Mouse (Mus musculus): ENCODE measurements at regions not wholly inside any gene's neighbourhood (a gene's known extent, or its start where the extent isn't known, plus 50 kb on each side); places are given as distances from the start of the nearest gene placed in this dataset.
"Not testable (repeated sequence)": the region's sequence is repeated elsewhere in the genome, so short reads cannot be mapped to it uniquely, and the experiment has no call there.

GRCm38 (mm10) chr19:59516957-59517356 is 58.8 kb downstream of the Emx2 start:
- no peak for DNase-seq (ENCODE audit: extremely low read depth, insufficient read length, low spot score)

DNA sequence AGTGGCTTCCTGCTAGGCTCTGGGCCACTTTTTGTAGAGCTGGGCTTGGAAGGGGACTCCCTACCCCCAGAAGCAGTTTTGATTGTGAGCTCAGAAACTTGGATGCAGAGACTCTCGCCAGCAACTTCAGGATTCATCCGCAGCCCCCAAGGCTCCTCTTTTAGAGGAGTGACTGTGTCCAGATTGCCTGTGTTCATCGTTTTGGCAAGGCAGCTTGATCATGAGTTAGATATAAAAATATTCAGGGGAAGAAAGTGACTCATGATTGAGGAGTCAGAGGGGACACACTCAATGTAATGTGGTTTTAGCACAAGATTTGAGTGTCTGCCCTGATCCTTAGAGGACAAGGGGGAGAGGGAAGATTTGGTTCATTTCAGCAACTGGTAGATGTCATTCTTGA is 61.0 kb downstream of the Emx2 start:
- no peak for DNase-seq (ENCODE audit: extremely low read depth, insufficient read length, low spot score)

DNA sequence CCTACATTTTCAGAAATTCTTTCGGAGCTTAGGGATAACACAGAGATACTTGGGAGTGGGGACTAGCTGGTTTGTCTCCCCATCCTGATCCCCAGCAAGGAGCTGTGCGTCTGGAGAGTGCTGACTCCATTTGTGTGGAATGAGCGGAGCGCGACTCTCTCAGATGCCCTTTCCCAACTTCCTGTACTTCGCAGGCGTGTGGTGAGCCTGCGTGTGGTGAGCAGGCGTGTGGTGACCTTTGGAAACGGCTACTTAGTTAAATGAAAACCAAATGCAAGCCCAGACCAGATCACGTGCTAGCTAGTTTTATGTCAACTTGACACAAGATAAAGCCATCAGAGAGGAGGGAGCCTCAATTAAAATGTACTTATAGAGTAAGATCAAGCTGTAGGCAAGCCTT is 64.0 kb downstream of the Emx2 start:
- DNase-seq (ENCODE audit: extremely low read depth, insufficient read length, low spot score), result no peak

DNA sequence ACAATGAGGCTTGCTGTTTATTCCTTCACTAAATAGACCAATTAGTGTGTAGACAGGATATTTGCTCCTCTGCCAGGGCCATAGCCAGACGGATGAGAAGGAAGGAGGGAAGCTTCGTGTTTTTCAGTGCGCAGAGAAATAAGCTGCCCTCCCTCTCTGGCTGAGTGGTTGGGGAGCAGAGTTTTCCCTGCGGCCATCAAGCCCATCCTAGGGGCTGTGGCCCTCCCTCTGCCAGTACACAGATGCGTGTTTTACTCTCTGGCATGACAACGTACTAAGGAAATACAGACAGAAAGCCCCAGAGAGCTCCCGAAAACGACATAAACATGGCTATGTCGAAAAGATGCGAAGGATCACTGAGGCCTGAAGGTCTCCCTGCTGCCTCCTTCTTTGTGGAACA is 65.2 kb downstream of the Emx2 start:
- DNase-seq (ENCODE audit: extremely low read depth, insufficient read length, low spot score), result no peak

GRCm38 (mm10) chr19:59564101-59564500 is 105.9 kb downstream of the Emx2 start:
- no peak for DNase-seq (ENCODE audit: extremely low read depth, insufficient read length, low spot score)

- DNase-seq (ENCODE audit: extremely low read depth, insufficient read length, low spot score), result no peak
Observed at GRCm38 (mm10) chr19:59568907-59569306, 110.7 kb downstream of the Emx2 start.

DNA sequence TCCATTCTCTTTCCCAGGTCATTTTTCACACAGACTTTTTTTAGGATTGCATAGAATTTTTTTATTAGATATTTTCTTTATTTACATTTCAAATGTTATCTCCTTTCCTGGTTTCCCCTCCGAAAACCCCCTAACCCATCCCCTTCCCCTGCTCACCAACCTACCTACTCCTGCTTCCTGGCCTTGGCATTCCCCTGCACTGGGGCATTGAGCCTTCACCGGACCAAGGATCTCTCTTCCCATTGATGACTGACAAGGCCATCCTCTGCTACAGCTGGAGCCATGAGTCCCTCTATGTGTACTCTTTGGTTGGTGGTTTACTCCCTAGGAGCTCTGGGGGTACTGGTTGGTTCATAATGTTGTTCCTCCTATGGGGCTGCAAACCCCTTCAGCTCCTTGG is 111.4 kb downstream of the Emx2 start:
- DNase-seq (ENCODE audit: extremely low read depth, insufficient read length, low spot score), result not testable (repeated sequence)

- DNase-seq (ENCODE audit: extremely low read depth, insufficient read length, low spot score), result no peak
Observed at GRCm38 (mm10) chr19:59574346-59574745, 116.2 kb downstream of the Emx2 start.

GRCm38 (mm10) chr19:59577886-59578285 is 119.7 kb downstream of the Emx2 start:
- no peak for DNase-seq (ENCODE audit: extremely low read depth, insufficient read length, low spot score)

DNA sequence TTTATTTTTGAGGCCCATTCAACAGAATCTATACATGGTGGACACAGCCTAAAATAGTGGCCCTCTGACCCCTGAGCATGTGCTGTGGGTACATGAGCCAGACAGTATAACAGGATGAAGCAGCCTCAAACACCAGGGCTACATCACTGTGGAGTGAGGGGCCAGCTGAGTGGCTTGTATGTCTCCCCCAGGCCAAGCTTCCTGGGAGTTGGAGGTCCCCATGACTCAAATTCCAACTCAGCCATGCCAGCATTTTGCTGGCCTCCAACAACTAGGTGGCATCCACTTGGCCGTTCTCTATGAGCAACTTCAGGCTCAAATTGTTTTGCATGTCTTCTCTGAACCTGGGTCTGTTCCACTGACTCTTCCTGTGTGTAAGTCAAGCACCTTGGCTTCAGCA is 121.5 kb downstream of the Emx2 start:
- DNase-seq (ENCODE audit: extremely low read depth, insufficient read length, low spot score), result no peak

DNA sequence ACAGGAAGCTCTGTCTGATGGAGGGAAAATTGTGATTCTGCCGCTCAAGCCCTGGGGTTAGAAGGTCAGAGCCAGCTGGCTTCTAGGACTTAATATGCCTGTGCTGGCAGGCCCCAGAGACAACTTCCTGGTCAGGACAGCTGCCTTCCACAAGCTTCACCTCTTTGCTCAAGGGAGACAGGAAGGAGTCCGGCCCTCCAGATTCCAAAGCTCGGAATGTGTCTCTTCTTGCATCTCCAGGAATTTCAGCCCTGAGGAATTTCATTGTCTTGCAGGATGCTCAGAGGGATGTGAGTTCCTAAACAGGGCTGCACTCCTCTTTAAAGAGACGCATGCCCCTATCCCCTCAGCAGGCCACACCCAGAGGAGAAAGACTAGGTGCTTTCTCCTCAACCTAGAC is 127.7 kb downstream of the Emx2 start:
- DNase-seq (ENCODE audit: extremely low read depth, insufficient read length, low spot score), result no peak

DNA sequence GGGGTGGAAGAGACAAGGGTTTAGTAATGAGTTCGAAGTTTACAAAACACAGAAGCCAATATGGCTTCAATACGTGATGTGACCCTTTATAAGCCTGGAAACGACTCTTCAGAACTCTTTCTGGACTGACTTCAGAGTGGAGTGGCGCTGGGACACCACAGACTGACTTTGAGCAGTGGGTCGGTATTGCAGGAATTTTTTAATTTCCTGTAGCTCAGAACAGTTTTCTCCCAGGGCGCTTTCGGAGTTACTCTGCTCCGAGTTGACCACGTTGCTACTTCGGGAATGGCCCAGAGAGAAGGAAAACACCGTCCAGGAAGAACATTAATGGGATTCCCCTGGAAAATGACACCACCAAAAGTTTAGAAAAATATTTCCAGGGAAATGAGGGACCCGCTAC is 129.1 kb downstream of the Emx2 start:
- no peak for DNase-seq (ENCODE audit: extremely low read depth, insufficient read length, low spot score)

DNA sequence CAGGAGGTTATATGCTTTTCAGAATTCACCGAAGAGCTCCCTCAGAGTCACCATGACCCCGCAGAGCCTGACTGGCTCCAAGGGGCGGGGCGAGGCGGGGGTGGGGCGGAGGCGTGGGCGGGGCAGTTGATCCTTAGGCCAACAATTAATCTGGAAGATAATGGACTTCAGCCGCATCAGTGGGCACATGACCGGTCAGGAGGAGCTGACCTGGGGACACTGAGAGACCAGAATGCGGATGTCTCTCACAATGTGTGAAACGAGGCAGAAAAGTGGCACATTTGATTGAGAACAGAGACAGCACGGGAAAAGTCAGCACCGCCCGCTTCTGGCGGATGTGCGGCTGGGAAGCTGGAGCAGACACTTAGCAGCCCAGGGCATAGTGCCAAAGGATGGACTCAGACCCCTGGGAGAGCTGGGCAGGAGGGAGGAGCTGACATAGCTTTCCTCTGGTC is 129.9 kb downstream of the Emx2 start:
- DNase-seq (ENCODE audit: extremely low read depth, insufficient read length, low spot score), result no peak

- no peak for DNase-seq (ENCODE audit: extremely low read depth, insufficient read length, low spot score)
Observed at GRCm38 (mm10) chr19:59590021-59590420, 131.8 kb downstream of the Emx2 start.

DNA sequence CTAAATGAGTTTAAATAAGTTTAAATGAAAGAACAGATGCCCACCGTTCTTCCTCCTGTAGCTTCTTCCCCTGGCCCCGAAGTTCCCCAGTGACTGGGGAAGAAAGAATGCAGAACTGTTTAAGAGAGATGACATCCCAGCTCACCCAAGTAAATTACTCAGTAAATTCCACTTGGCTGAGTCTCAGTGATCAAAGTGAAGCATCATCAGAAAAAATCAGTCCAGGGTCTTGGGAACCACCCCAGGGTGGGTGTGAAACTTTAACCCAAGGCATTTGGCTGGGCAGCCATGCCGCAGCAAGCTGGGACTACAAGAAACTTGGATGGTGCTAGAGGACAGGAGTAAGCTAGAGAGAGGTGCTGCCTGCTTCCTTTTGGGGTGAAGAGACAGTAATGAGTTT is 133.9 kb downstream of the Emx2 start:
- DNase-seq (ENCODE audit: extremely low read depth, insufficient read length, low spot score), result no peak

GRCm38 (mm10) chr19:59624288-59624795 is 166.2 kb downstream of the Emx2 start:
- no peak for DNase-seq (ENCODE audit: extremely low read depth, insufficient read length, low spot score)

DNA sequence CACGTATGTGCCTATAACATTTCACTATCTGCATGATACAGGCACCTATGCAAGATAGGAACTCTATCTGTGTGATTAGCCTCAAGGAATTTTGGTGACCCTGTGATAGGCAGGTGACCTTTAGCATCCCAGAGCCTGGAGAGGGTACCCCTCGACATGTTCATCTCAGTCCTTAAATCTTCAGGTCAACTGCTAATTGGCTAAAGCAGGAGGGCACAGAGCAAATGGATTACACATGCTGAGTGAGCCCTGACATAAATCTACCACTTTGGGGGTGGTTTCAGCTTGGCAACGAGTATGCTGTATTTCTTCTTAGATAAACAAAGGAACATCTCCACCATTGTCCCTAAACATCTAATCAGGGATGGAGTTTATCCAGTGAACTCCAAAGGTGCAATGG is 169.5 kb downstream of the Emx2 start:
- no peak for DNase-seq (ENCODE audit: extremely low read depth, insufficient read length, low spot score)

DNA sequence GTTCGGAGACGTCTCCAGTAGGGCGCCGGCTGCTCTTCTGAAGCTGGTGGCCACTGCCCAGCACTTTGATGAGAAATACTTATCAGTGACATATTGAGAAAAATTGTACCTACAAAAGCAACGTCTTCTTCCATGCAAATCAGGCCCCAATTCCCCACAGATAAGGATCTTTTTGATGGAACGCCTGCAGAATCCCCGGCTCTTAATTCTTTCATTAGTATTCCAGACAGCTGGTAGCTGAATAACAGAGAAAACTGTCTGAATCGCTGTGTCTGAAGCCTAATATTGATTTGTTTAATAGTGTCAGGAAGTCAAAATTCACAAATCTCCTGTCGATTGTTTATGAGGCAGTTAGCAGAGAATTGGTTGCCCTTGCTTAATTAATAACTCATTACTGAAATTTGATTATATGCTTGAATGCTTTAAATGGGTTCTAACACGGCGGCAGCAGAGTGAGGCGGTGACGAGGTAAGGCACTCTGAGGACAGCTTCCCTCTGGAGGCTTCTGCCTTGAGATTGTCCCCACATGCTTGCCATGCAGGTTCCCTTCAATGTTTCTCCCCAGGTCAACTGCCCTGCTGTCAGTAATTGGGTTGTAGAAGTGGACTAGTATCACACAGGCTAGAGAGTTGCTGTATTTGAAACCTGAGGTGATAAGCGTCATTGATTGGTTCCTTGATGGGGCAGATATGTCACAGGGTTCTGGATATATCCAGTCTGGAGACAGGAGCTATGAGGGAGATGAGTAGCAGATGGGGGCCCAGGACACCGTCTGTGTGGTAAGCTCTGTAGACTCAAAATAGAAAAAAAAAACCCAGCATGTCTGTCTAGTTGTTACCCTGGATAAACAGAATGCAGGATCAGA is 170.4 kb downstream of the Emx2 start:
- no peak for DNase-seq (ENCODE audit: extremely low read depth, insufficient read length, low spot score)

DNA sequence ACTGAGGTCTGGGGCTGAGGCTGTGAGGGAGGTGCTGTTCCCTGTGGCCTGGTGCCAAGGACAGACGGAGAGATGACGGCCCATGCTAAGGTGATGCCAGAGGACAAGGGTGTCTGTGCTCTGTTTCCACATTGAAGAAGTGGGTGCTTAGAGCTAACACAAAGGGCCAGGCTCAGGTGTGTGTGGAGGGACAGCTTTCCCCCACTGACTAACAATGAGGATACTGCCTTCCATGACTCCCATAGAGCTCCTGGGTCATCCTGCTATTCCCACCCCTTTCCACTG is 170.9 kb downstream of the Emx2 start:
- no peak for DNase-seq (ENCODE audit: extremely low read depth, insufficient read length, low spot score)

DNA sequence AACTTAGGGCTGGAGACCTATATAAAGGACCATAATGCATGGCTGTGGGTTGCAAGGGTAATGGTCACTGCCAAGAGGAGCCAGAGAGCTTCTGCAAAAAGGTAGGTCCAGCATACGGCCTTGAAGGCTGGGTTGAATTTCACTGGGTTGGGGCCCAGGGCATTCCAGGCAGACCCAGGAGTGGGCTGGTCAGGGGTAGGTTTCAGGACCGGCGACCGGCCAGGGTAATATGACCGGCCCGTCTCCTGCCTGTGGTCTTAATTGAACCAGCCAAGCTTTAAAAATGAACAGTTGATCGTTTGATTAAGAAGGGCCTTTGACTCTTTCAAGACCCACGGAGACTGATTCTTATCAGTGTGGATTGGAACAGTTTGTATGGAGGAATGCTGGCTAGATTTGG is 171.9 kb downstream of the Emx2 start:
- no peak for DNase-seq (ENCODE audit: extremely low read depth, insufficient read length, low spot score)

- DNase-seq (ENCODE audit: extremely low read depth, insufficient read length, low spot score), result no peak
Observed at GRCm38 (mm10) chr19:59630706-59631105, 172.5 kb downstream of the Emx2 start.

DNA sequence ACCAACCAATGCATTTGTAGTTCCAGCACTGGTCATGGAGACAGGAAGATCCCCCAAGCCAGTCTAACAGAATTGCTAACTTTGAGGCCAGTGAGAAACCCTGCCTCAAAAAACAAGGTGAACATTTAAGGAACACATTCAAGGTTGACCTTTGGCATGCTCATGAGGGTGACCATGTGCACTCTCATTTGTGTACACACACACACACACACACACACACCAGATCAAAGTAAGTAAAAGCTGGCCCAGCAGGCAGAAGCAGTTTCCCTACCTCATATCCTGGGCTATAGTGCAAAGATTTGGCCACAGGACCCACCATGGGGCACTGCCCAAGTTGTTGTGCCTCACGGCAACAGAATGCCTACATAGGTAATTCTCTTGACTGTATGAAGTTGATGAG is 173.4 kb downstream of the Emx2 start:
- no peak for DNase-seq (ENCODE audit: extremely low read depth, insufficient read length, low spot score)

DNA sequence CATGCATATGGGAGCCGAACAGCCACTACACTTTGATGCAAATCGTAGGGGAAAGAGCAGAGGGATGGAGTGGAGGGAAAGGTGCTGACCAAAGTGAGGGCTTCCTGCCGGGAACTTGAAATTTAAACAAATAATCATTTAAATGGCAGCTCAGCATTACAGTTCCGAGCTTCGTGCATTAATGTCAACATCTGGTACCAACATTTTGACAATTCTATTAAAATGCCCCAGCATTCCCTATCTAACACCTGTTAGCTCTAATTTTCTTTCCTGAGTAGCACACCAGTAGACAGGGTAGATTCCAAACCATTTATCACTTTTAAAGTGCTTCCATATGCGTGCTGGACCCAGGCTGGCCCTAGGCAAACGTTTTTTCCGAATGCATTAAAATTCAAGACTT is 178.1 kb downstream of the Emx2 start:
- no peak for DNase-seq (ENCODE audit: extremely low read depth, insufficient read length, low spot score)
